Mouse (Mus musculus): ENCODE measurements around the gene Slc39a9. TPM values are rescaled to one million over a fixed set of nuclear protein-coding genes. Genes with fewer than 3 reads are reported as not detected.

Slc39a9 gene
- polyA plus RNA-seq, 1 experiment from 2014 or later: 35.4 TPM

- no peaks in the 10 kb centered on the region for H3K27me3 ChIP-seq (replicated peaks; ENCODE audit: control insufficient read depth, insufficient read depth, low read length)
- no peaks in the 10 kb centered on the region for H3K36me3 ChIP-seq (ENCODE audit: control insufficient read depth, insufficient read depth)
- H3K4me2 ChIP-seq (replicated peaks; ENCODE audit: low read depth): no peak overlapping the region
- H3K4me3 ChIP-seq (ENCODE audit: low read depth, low read length): no peak overlapping the region
- 51% methylated on average over 6 of the region's 6 CpGs for WGBS
- H3K4me1 ChIP-seq (replicated peaks; ENCODE audit: control insufficient read depth, insufficient read depth, low read length): no peaks in the 10 kb centered on the region
- no peak overlapping the region for H3K9ac ChIP-seq (ENCODE audit: low read depth, low read length)
- no peaks in the 10 kb centered on the region for H3K9me3 ChIP-seq (ENCODE audit: control insufficient read depth)
- no peak overlapping the region for H3K27ac ChIP-seq (ENCODE audit: low read depth, low read length)
- ATAC-seq: no peak
- TF ChIP-seq CTCF (IDR thresholded peaks at IDR 0.05; ENCODE audit: low read depth): no peak
These were observed 44.9 kb upstream of the Slc39a9 start for GRCm38 (mm10) chr12:80598756-80599155.

- Histone ChIP-seq H3K27ac (ENCODE audit: low read depth, low read length) (no peak overlapping the region), H3K9ac (ENCODE audit: low read depth, low read length) (no peak overlapping the region), H3K4me2 (replicated peaks; ENCODE audit: low read depth) (no peak overlapping the region), H3K9me3 (ENCODE audit: control insufficient read depth) (no peaks in the 10 kb centered on the region), H3K36me3 (ENCODE audit: control insufficient read depth, insufficient read depth) (no peaks in the 10 kb centered on the region), H3K27me3 (replicated peaks; ENCODE audit: control insufficient read depth, insufficient read depth, low read length) (no peaks in the 10 kb centered on the region), H3K4me1 (replicated peaks; ENCODE audit: control insufficient read depth, insufficient read depth, low read length) (no peaks in the 10 kb centered on the region), H3K4me3 (ENCODE audit: low read depth, low read length) (no peak overlapping the region)
- ATAC-seq: no peak
- 85% methylated on average over 9 of the region's 9 CpGs for WGBS
- no peak for TF ChIP-seq CTCF (IDR thresholded peaks at IDR 0.05; ENCODE audit: low read depth)
These were observed 42.0 kb upstream of the Slc39a9 start for GRCm38 (mm10) chr12:80601597-80602269.

DNA sequence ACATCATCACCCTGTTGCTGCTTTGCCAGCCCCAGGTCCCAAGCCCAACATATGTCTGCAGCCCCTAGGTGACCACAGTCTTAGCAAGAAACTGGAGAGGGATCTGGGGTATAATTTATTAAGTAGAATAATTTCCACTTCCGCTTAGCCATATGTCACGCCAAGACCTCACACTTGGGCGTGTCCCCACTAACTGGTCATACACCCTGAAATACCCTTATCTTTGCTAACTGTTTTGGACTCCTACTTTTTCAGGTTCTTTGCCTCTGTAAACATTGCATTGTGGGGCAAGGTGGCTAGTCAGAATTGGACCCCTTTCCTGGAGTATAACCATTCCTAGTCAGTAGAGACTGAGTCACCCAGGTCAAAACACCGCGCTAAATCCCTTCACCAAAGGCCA is 41.3 kb upstream of the Slc39a9 start:
- 84% methylated on average over 5 of the region's 5 CpGs for WGBS
- no peak overlapping the region for H3K27ac ChIP-seq (ENCODE audit: low read depth, low read length)
- no peak for ATAC-seq
- H3K4me3 ChIP-seq (ENCODE audit: low read depth, low read length): no peak overlapping the region
- no peaks in the 10 kb centered on the region for H3K9me3 ChIP-seq (ENCODE audit: control insufficient read depth)
- H3K27me3 ChIP-seq (replicated peaks; ENCODE audit: control insufficient read depth, insufficient read depth, low read length): no peaks in the 10 kb centered on the region
- H3K4me1 ChIP-seq (replicated peaks; ENCODE audit: control insufficient read depth, insufficient read depth, low read length): no peaks in the 10 kb centered on the region
- H3K4me2 ChIP-seq (replicated peaks; ENCODE audit: low read depth): no peak overlapping the region
- H3K36me3 ChIP-seq (ENCODE audit: control insufficient read depth, insufficient read depth): no peaks in the 10 kb centered on the region
- no peak for TF ChIP-seq CTCF (IDR thresholded peaks at IDR 0.05; ENCODE audit: low read depth)
- no peak overlapping the region for H3K9ac ChIP-seq (ENCODE audit: low read depth, low read length)

DNA sequence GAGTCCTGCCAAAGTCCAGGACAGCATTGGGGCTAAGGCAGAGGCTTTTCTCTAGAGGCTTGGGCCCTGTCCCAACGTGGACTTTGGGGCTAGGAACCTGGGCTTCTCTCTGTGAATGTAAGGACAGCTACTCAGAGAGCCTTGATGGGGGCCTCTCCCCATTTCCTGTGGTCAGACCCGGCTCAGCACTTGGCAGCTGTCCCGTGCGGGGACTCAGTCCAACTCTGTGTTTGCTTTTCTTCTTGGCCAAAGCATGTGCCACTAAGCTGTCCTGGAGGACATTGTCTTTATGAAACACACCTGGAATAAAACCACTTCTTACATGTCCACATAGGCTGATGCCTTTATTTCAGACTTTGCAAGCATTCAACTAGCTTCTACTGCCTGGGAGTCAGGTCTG is 40.1 kb upstream of the Slc39a9 start:
- Histone ChIP-seq H3K4me2 (replicated peaks; ENCODE audit: low read depth) (no peak overlapping the region), H3K4me3 (ENCODE audit: low read depth, low read length) (no peak overlapping the region), H3K4me1 (replicated peaks; ENCODE audit: control insufficient read depth, insufficient read depth, low read length) (no peaks in the 10 kb centered on the region), H3K9ac (ENCODE audit: low read depth, low read length) (no peak overlapping the region), H3K27me3 (replicated peaks; ENCODE audit: control insufficient read depth, insufficient read depth, low read length) (no peaks in the 10 kb centered on the region), H3K36me3 (ENCODE audit: control insufficient read depth, insufficient read depth) (no peaks in the 10 kb centered on the region), H3K9me3 (ENCODE audit: control insufficient read depth) (no peaks in the 10 kb centered on the region), H3K27ac (ENCODE audit: low read depth, low read length) (no peak overlapping the region)
- no peak for TF ChIP-seq CTCF (IDR thresholded peaks at IDR 0.05; ENCODE audit: low read depth)
- 23% methylated on average over 4 of the region's 4 CpGs for WGBS
- ATAC-seq: no peak

DNA sequence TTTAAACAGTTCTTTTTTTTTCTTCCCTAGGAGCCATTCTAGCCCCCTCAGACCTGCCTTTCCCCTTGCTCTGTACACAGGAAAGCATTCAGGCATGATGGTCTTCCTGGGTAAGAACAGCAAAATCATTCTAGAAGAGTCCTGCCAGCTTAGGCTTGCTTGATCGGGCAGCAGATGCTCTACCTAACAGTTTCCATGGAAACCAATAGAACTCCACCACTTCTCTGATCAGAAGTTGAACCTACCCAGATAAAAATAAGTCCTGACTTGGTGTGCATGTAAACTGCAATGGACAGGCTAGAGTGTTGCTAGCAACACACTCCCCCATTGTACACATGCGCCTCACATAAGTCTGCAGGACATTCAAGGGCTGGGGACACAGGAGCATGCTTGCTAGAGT is 39.5 kb upstream of the Slc39a9 start:
- TF ChIP-seq CTCF (IDR thresholded peaks at IDR 0.05; ENCODE audit: low read depth): no peak
- Histone ChIP-seq H3K36me3 (ENCODE audit: control insufficient read depth, insufficient read depth) (no peaks in the 10 kb centered on the region), H3K9me3 (ENCODE audit: control insufficient read depth) (no peaks in the 10 kb centered on the region), H3K9ac (ENCODE audit: low read depth, low read length) (no peak overlapping the region), H3K4me1 (replicated peaks; ENCODE audit: control insufficient read depth, insufficient read depth, low read length) (no peaks in the 10 kb centered on the region), H3K27me3 (replicated peaks; ENCODE audit: control insufficient read depth, insufficient read depth, low read length) (no peaks in the 10 kb centered on the region), H3K4me3 (ENCODE audit: low read depth, low read length) (no peak overlapping the region), H3K27ac (ENCODE audit: low read depth, low read length) (no peak overlapping the region), H3K4me2 (replicated peaks; ENCODE audit: low read depth) (no peak overlapping the region)
- ATAC-seq: no peak
- 82% methylated on average over 2 of the region's 2 CpGs for WGBS

DNA sequence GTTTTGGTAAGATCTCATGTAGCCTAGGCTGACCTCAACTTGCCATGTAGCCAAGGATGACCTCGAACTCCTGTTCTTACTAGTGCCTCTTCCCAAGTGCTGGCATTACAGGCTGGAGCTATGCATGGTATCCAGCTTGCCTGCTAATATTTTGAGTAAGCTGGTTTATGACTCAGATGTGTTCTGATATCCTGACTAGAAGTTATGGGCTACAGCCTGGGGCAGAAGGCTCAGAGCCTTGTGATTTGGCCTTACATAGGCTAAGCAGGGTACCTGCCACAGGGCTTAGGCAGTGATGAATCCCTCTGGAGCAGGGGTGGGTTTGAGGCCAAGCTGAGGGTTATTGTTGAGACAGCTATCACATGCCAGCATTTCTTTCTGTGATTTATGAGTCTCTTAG is 35.1 kb upstream of the Slc39a9 start:
- 79% methylated on average over 1 of the region's 1 CpGs for WGBS
- Histone ChIP-seq H3K9ac (ENCODE audit: low read depth, low read length) (no peak overlapping the region), H3K4me2 (replicated peaks; ENCODE audit: low read depth) (no peak overlapping the region), H3K9me3 (ENCODE audit: control insufficient read depth) (no peaks in the 10 kb centered on the region), H3K27me3 (replicated peaks; ENCODE audit: control insufficient read depth, insufficient read depth, low read length) (no peaks in the 10 kb centered on the region), H3K36me3 (ENCODE audit: control insufficient read depth, insufficient read depth) (no peaks in the 10 kb centered on the region), H3K27ac (ENCODE audit: low read depth, low read length) (no peak overlapping the region), H3K4me1 (replicated peaks; ENCODE audit: control insufficient read depth, insufficient read depth, low read length) (no peaks in the 10 kb centered on the region), H3K4me3 (ENCODE audit: low read depth, low read length) (no peak overlapping the region)
- no peak for ATAC-seq
- no peak for TF ChIP-seq CTCF (IDR thresholded peaks at IDR 0.05; ENCODE audit: low read depth)

- Histone ChIP-seq H3K27ac (ENCODE audit: low read depth, low read length) (no peak overlapping the region), H3K9ac (ENCODE audit: low read depth, low read length) (no peak overlapping the region), H3K4me3 (ENCODE audit: low read depth, low read length) (no peak overlapping the region), H3K36me3 (ENCODE audit: control insufficient read depth, insufficient read depth) (no peaks in the 10 kb centered on the region), H3K4me1 (replicated peaks; ENCODE audit: control insufficient read depth, insufficient read depth, low read length) (no peaks in the 10 kb centered on the region), H3K4me2 (replicated peaks; ENCODE audit: low read depth) (no peak overlapping the region), H3K27me3 (replicated peaks; ENCODE audit: control insufficient read depth, insufficient read depth, low read length) (no peaks in the 10 kb centered on the region), H3K9me3 (ENCODE audit: control insufficient read depth) (no peaks in the 10 kb centered on the region)
- no peak for TF ChIP-seq CTCF (IDR thresholded peaks at IDR 0.05; ENCODE audit: low read depth)
- no peak for ATAC-seq
- 76% methylated on average over 3 of the region's 3 CpGs for WGBS
These were observed 33.8 kb upstream of the Slc39a9 start for GRCm38 (mm10) chr12:80609928-80610327.
